Mouse (Mus musculus) heart, embryonic 12.5 days (tissue): ENCODE results near the gene Trappc3. TPM values are rescaled to one million over a fixed set of nuclear protein-coding genes. Genes with fewer than 3 reads are reported as not detected.

ENCODE experiments used
- ATAC-seq: fragments of 200-750 bp; cut with Nextera tagmentation; 2 replicates; pipeline ENCODE4 v1.8.0; 2017; ENCODE audit warnings: moderate TSS enrichment, moderate library complexity; ENCODE audit not compliant: insufficient number of reproducible peaks, low FRiP score
- H3K27ac ChIP-seq: fragments of 300-500 bp; sonication (generic); 2 replicates; pipeline ENCODE4 v1.5.1; 2016; ENCODE audit warnings: mild to moderate bottlenecking, moderate library complexity; ENCODE audit not compliant: poor library complexity, severe bottlenecking
- H3K27me3 ChIP-seq: fragments of 300-500 bp; sonication (generic); replicated peaks from 2 replicates; pipeline ENCODE4 v1.6.1; 2016; ENCODE audit warnings: mild to moderate bottlenecking, moderate library complexity
- H3K36me3 ChIP-seq: fragments of 300-500 bp; sonication (generic); 2 replicates; pipeline ENCODE4 v1.6.1; 2016; ENCODE audit warnings: mild to moderate bottlenecking, moderate library complexity
- H3K4me1 ChIP-seq: fragments of 300-500 bp; sonication (generic); replicated peaks from 2 replicates; pipeline ENCODE4 v1.6.1; 2016; ENCODE audit warnings: mild to moderate bottlenecking
- H3K4me2 ChIP-seq: fragments of 300-500 bp; sonication (generic); 2 replicates; pipeline ENCODE4 v1.6.1; 2016; ENCODE audit warnings: mild to moderate bottlenecking, moderate library complexity
- H3K4me3 ChIP-seq: fragments of 300-500 bp; sonication (generic); 2 replicates; pipeline ENCODE4 v1.5.1; 2016; ENCODE audit warnings: mild to moderate bottlenecking
- H3K9ac ChIP-seq: fragments of 300-500 bp; sonication (generic); 2 replicates; pipeline ENCODE4 v1.6.1; 2016; ENCODE audit warnings: mild to moderate bottlenecking, moderate library complexity
- H3K9me3 ChIP-seq: fragments of 300-500 bp; sonication (generic); replicated peaks from 2 replicates; pipeline ENCODE4 v1.6.1; 2016; ENCODE audit warnings: mild to moderate bottlenecking, moderate library complexity
- WGBS: fragments of 180-500 bp; shearing (Covaris S2); methylation state at CpG from one replicate; pipeline ENCODE4 v1.1.7; 2016; 5-methylcytosine and 5-hydroxymethylcytosine counted together
- polyA plus RNA-seq: library from polyadenylated mRNA; unstranded; fragments of >200 nt; fragmentation: Nextera tagmentation; extraction: Ambion mirVana; gene quantifications from 2 replicates; pipeline ENCODE4 v1.2.1, GENCODE M21; 2016

The Trappc3 gene
- polyA plus RNA-seq, 1 experiment from 2014 or later, result 68.0 TPM

GRCm38 (mm10) chr4:126315931-126316330, 53.8 kb downstream of the Trappc3 start:
- H3K4me1 ChIP-seq, result peaks cover 44% of the 10 kb centered on the region
- 27% methylated on average over 5 of the region's 5 CpGs for WGBS
- H3K4me2 ChIP-seq, result no peak overlapping the region
- H3K36me3 ChIP-seq, result peaks cover 41% of the 10 kb centered on the region
- no peak overlapping the region for H3K27ac ChIP-seq
- no peak overlapping the region for H3K9ac ChIP-seq
- no peak for ATAC-seq
- H3K4me3 ChIP-seq, result no peak overlapping the region
- H3K9me3 ChIP-seq, result no peaks in the 10 kb centered on the region
- no peaks in the 10 kb centered on the region for H3K27me3 ChIP-seq

GRCm38 (mm10) chr4:126316443-126317040, 54.4 kb downstream of the Trappc3 start:
- ATAC-seq, result no peak

GRCm38 (mm10) chr4:126319806-126320205, 57.7 kb downstream of the Trappc3 start:
- ATAC-seq, result no peak
- Histone ChIP-seq H3K9ac (no peak overlapping the region; the same call in 1 of the 2 replicates), H3K9me3 (no peaks in the 10 kb centered on the region), H3K4me3 (no peak overlapping the region), H3K4me1 (peaks cover 32% of the 10 kb centered on the region), H3K36me3 (peaks cover 41% of the 10 kb centered on the region), H3K4me2 (no peak overlapping the region; the same call in 1 of the 2 replicates), H3K27me3 (peaks cover 29% of the 10 kb centered on the region), H3K27ac (no peak overlapping the region)
- 85% methylated on average over 6 of the region's 6 CpGs for WGBS

More at GRCm38 (mm10) chr4:126316443-126317040, 54.4 kb downstream of the Trappc3 start:
- Histone ChIP-seq H3K9ac (no peak overlapping the region), H3K4me1 (peaks cover 45% of the 10 kb centered on the region), H3K27ac (no peak overlapping the region), H3K4me3 (no peak overlapping the region), H3K9me3 (no peaks in the 10 kb centered on the region), H3K27me3 (no peaks in the 10 kb centered on the region), H3K36me3 (peaks cover 41% of the 10 kb centered on the region), H3K4me2 (no peak overlapping the region)
- WGBS, result 94% methylated on average over 13 of the region's 13 CpGs

GRCm38 (mm10) chr4:126321111-126321853, 59.2 kb downstream of the Trappc3 start, which contains the start of gene Adprhl2:
Gene Adprhl2 (minus strand): TSS chr4:126321703.
- Histone ChIP-seq H3K27me3 (peaks cover 41% of the 10 kb centered on the region), H3K27ac (peak within 1 kb of the TSS; percentile 72), H3K4me1 (peaks cover 31% of the 10 kb centered on the region), H3K9me3 (no peaks in the 10 kb centered on the region), H3K4me3 (peak within 1 kb of the TSS; percentile 82), H3K9ac (peak within 1 kb of the TSS; percentile 86), H3K4me2 (peak within 1 kb of the TSS; percentile 96), H3K36me3 (peaks cover 27% of the 10 kb centered on the region)
- WGBS, result under 1% methylated on average over 79 of the region's 80 CpGs
- ATAC-seq, result peak; percentile 86

- Histone ChIP-seq H3K9ac (0 out of 2 replicates have a peak overlapping the region, but pooled peaks have one; percentile 39), H3K4me2 (peak overlapping the region; percentile 96), H3K36me3 (peaks cover 20% of the 10 kb centered on the region), H3K4me3 (peak overlapping the region; percentile 82), H3K27ac (no peak overlapping the region), H3K27me3 (peaks cover 42% of the 10 kb centered on the region), H3K4me1 (peaks cover 27% of the 10 kb centered on the region), H3K9me3 (no peaks in the 10 kb centered on the region)
- 51% methylated on average over 28 of the region's 28 CpGs for WGBS
- no peak for ATAC-seq
Measured at GRCm38 (mm10) chr4:126321854-126322511, 59.9 kb downstream of the Trappc3 start.

GRCm38 (mm10) chr4:126322646-126323045, 60.5 kb downstream of the Trappc3 start:
- no peaks in the 10 kb centered on the region for H3K9me3 ChIP-seq
- no peak overlapping the region for H3K27ac ChIP-seq
- WGBS, result 92% methylated on average over 13 of the region's 13 CpGs
- ATAC-seq, result no peak
- no peak overlapping the region for H3K9ac ChIP-seq
- peaks cover 27% of the 10 kb centered on the region for H3K4me1 ChIP-seq
- H3K36me3 ChIP-seq, result peaks cover 13% of the 10 kb centered on the region
- H3K27me3 ChIP-seq, result peaks cover 42% of the 10 kb centered on the region
- no peak overlapping the region for H3K4me3 ChIP-seq
- no peak overlapping the region for H3K4me2 ChIP-seq

- Histone ChIP-seq H3K4me1 (peaks cover 25% of the 10 kb centered on the region), H3K27me3 (peaks cover 42% of the 10 kb centered on the region), H3K9me3 (no peaks in the 10 kb centered on the region), H3K4me2 (peak overlapping the region; percentile 53), H3K9ac (no peak overlapping the region), H3K4me3 (no peak overlapping the region), H3K36me3 (no peaks in the 10 kb centered on the region), H3K27ac (no peak overlapping the region)
- no peak for ATAC-seq
- 29% methylated on average over 13 of the region's 13 CpGs for WGBS
Measured at GRCm38 (mm10) chr4:126324861-126325260, 62.7 kb downstream of the Trappc3 start.

GRCm38 (mm10) chr4:126325281-126325861, 63.2 kb downstream of the Trappc3 start, which contains the start of gene Tekt2:
Gene Tekt2 (minus strand): TSS chr4:126325688.
- H3K4me3 ChIP-seq, result peak within 1 kb of the TSS; percentile 23
- H3K27ac ChIP-seq, result no peak within 1 kb of the TSS
- WGBS, result 13% methylated on average over 22 of the region's 23 CpGs
- H3K9ac ChIP-seq, result 0 out of 2 replicates have a peak within 1 kb of the TSS, but pooled peaks have one; percentile 14
- no peaks in the 10 kb centered on the region for H3K9me3 ChIP-seq
- peaks cover 42% of the 10 kb centered on the region for H3K27me3 ChIP-seq
- H3K4me1 ChIP-seq, result peaks cover 21% of the 10 kb centered on the region
- H3K4me2 ChIP-seq, result peak within 1 kb of the TSS; percentile 53
- no peaks in the 10 kb centered on the region for H3K36me3 ChIP-seq
- ATAC-seq, result no peak

Other genes with a start within 250 kb of the Trappc3 start
- gene Csf3r, start 237.8 kb upstream of the Trappc3 start, polyA plus RNA-seq, result 0.15 and 0.30 TPM in 2 replicates
- gene Mrps15, start 215.4 kb upstream of the Trappc3 start, polyA plus RNA-seq, result 142 and 146 TPM in 2 replicates
- 5.9 and 7.7 TPM in 2 replicates for gene Oscp1, start 203.8 kb upstream of the Trappc3 start, polyA plus RNA-seq
- gene Lsm10, start 165.7 kb upstream of the Trappc3 start, polyA plus RNA-seq, result 36.3 and 41.2 TPM in 2 replicates
- gene Stk40, start 158.4 kb upstream of the Trappc3 start, polyA plus RNA-seq, result 35.0 and 35.2 TPM in 2 replicates
- gene Eva1b, start 114.6 kb upstream of the Trappc3 start, polyA plus RNA-seq, result 30.6 and 31.2 TPM in 2 replicates
- 2.7 and 3.6 TPM in 2 replicates for gene Sh3d21, start 98.8 kb upstream of the Trappc3 start, polyA plus RNA-seq
- gene Thrap3, start 59.6 kb upstream of the Trappc3 start, polyA plus RNA-seq, result 177 and 191 TPM in 2 replicates
- 73.9 and 76.4 TPM in 2 replicates for gene Map7d1, start 6.0 kb upstream of the Trappc3 start, polyA plus RNA-seq
- 4.7 and 4.9 TPM in 2 replicates for gene Col8a2, start 24.5 kb downstream of the Trappc3 start, polyA plus RNA-seq
- 37.4 and 38.8 TPM in 2 replicates for gene Adprhl2, start 59.4 kb downstream of the Trappc3 start, polyA plus RNA-seq
- gene Tekt2, start 63.4 kb downstream of the Trappc3 start, polyA plus RNA-seq, result 1.4 and 1.5 TPM in 2 replicates
- 11.4 and 13.2 TPM in 2 replicates for gene Ago3, start 167.2 kb downstream of the Trappc3 start, polyA plus RNA-seq
- 2.5 and 3.0 TPM in 2 replicates for gene Ago1, start 206.3 kb downstream of the Trappc3 start, polyA plus RNA-seq